Comparison of ENCODE assay signal across 8 mouse cellular contexts in genomic region chr15:100600696-100601272, GRCm38 (mm10). TPM values are rescaled to one million over a fixed set of nuclear protein-coding genes. Genes with fewer than 3 reads are reported as not detected.
A peak's percentile ranks its signal among the peaks of the same experiment; 100 is the strongest.
DNase-seq lines count a peak whose midpoint lies in the region; ATAC-seq and TF ChIP-seq lines count a peak whose summit lies in the region.

No protein-coding gene starts in this region.

- no peak overlapping the region for H3K27ac ChIP-seq in cerebellum, adult 2 months (ENCODE audit: insufficient read depth, low read length)
- no peak overlapping the region for H3K27ac ChIP-seq in liver, embryonic 15.5 days (replicated peaks)

- no peaks in the 10 kb centered on the region for H3K36me3 ChIP-seq in liver, embryonic 15.5 days (replicated peaks)

- intact Hi-C loops in left cerebral cortex, postnatal 4 days (cut with DNase I) = no loop called here

- H3K27me3 ChIP-seq in cerebellum, adult 2 months (ENCODE audit: control insufficient read depth, insufficient read depth, low read length) = no peaks in the 10 kb centered on the region
- H3K27me3 ChIP-seq in liver, embryonic 15.5 days = peaks cover 85% of the 10 kb centered on the region

- no peak for ATAC-seq in liver, embryonic 15.5 days (ENCODE audit: insufficient read depth)

- H3K4me3 ChIP-seq in cerebellum, adult 2 months (replicated peaks; ENCODE audit: insufficient read depth, low read depth, low read length) = peak overlapping the region; percentile 13
- H3K4me3 ChIP-seq in liver, embryonic 15.5 days (replicated peaks) = peak overlapping the region; percentile 61; the same call in 1 of the 2 replicates

- H3K4me1 ChIP-seq in cerebellum, adult 2 months (ENCODE audit: control insufficient read depth, insufficient read depth, low read length) = peaks cover 7% of the 10 kb centered on the region
- H3K4me1 ChIP-seq in liver, embryonic 15.5 days (replicated peaks) = peaks cover 25% of the 10 kb centered on the region

- H3K4me2 ChIP-seq in liver, embryonic 15.5 days = peak overlapping the region; percentile 85; the same call in 1 of the 2 replicates

- no peak for TF ChIP-seq POLR2A in cerebellum, adult 2 months (IDR thresholded peaks at IDR 0.05; ENCODE audit: borderline replicate concordance, insufficient read depth, low read length)

- no peaks in the 10 kb centered on the region for H3K9me3 ChIP-seq in liver, embryonic 15.5 days (replicated peaks)

- peak in 1 of 2 experiments; percentile 28 for DNase-seq in cerebellum, adult 2 months
- DNase-seq in cerebellum, adult 11-12 months = no peak
- peak; percentile 26 for DNase-seq in thymus, postnatal 4 days
- no peak for DNase-seq in thymus, postnatal 10 days (ENCODE audit: low spot score in 2 of 2)
- DNase-seq in adrenal gland, postnatal 4 days (ENCODE audit: low spot score in 2 of 2) = no peak
- DNase-seq in left cerebral cortex, postnatal 4 days = no peak
- DNase-seq in cerebellum, postnatal 10 days = no peak

- TF ChIP-seq CTCF in cerebellum, adult 2 months (IDR thresholded peaks at IDR 0.05; ENCODE audit: borderline replicate concordance, insufficient read depth, low read depth, low read length) = no peak

- no peak overlapping the region for H3K9ac ChIP-seq in liver, embryonic 15.5 days

- WGBS in cerebellum, adult 2 months = 56% methylated on average over 21 of the region's 21 CpGs
- 24% methylated on average over 21 of the region's 21 CpGs for WGBS in liver, embryonic 15.5 days (ENCODE audit: insufficient replicate concordance)

RNA-seq across cellular contexts. Expression of gene Pou6f1, which starts 1.0 kb away (rescaled TPM):
- polyA plus RNA-seq in cerebellum, adult 2 months (2012; rRNA removed) = 63.9 and 64.5 TPM in 2 replicates
- polyA plus RNA-seq in liver, embryonic 15.5 days (2015; fragmentation: Nextera tagmentation; extraction: Ambion mirVana) = 0.14 and 0.37 TPM in 2 replicates
- 10 to 100 TPM; 30.7 to 34.4 TPM for total RNA-seq in adrenal gland, postnatal 4 days (2021)
- total RNA-seq in left cerebral cortex, postnatal 4 days (2021) = 100 to 1,000 TPM; 123 to 125 TPM

RNA-seq across cellular contexts. Expression of gene Dazap2, which starts 14.4 kb away (rescaled TPM):
- polyA plus RNA-seq in cerebellum, adult 2 months (2012; rRNA removed) = 214 and 220 TPM in 2 replicates
- 145 and 148 TPM in 2 replicates for polyA plus RNA-seq in liver, embryonic 15.5 days (2015; fragmentation: Nextera tagmentation; extraction: Ambion mirVana)
- 100 to 1,000 TPM; 231 to 238 TPM for total RNA-seq in adrenal gland, postnatal 4 days (2021)
- total RNA-seq in left cerebral cortex, postnatal 4 days (2021) = 10 to 100 TPM; 67.6 to 71.0 TPM

RNA-seq across cellular contexts. Expression of gene Smagp, which starts 36.0 kb away (rescaled TPM):
- 3.3 and 3.7 TPM in 2 replicates for polyA plus RNA-seq in cerebellum, adult 2 months (2012; rRNA removed)
- polyA plus RNA-seq in liver, embryonic 15.5 days (2015; fragmentation: Nextera tagmentation; extraction: Ambion mirVana) = 9.3 and 10.8 TPM in 2 replicates
- 10 to 100 TPM; 26.7 to 34.3 TPM for total RNA-seq in adrenal gland, postnatal 4 days (2021)
- 1 to 10 TPM; 2.4 to 3.2 TPM for total RNA-seq in left cerebral cortex, postnatal 4 days (2021)

RNA-seq across cellular contexts. Expression of gene Tfcp2, which starts 49.0 kb away (rescaled TPM):
- 25.4 and 27.6 TPM in 2 replicates for polyA plus RNA-seq in cerebellum, adult 2 months (2012; rRNA removed)
- 3.7 and 4.1 TPM in 2 replicates for polyA plus RNA-seq in liver, embryonic 15.5 days (2015; fragmentation: Nextera tagmentation; extraction: Ambion mirVana)
- 10 to 100 TPM; 26.3 TPM for total RNA-seq in adrenal gland, postnatal 4 days (2021)
- total RNA-seq in left cerebral cortex, postnatal 4 days (2021) = 10 to 100 TPM; 33.0 to 36.5 TPM

Comparison
In these comparisons a context has a peak if more than half of its experiments do, and no peak if none do; other contexts are left out.
1. RNA of gene Smagp, which starts 36.0 kb away (total RNA-seq): 26.7 to 34.3 TPM in adrenal gland, postnatal 4 days; 2.4 to 3.2 TPM in left cerebral cortex, postnatal 4 days; every median in the first group is over 4 times any median in the second.